Mouse (Mus musculus) Patski (cell line): Measurements from ENCODE around the gene Abo. TPM values are rescaled to one million over a fixed set of nuclear protein-coding genes. Genes with fewer than 3 reads are reported as not detected.
"Not testable (repeated sequence)": the region's sequence is repeated elsewhere in the genome, so short reads cannot be mapped to it uniquely, and the experiment has no call there.

Source experiments
- ATAC-seq: fragments of 100-300 bp; one replicate; pipeline ENCODE4 v1.8.0; 2021
- CTCF ChIA-PET: fragments of 350-600 bp; sonication (Branson Sonifier 250); formaldehyde crosslinking; loops from one replicate; lab custom pipeline; 2022; ENCODE audit warnings: inconsistent platforms; lab: Charles Lee
- POLR2A ChIA-PET: fragments of 350-600 bp; sonication (Branson Sonifier 250); formaldehyde crosslinking; loops from one replicate; lab custom pipeline; 2022; ENCODE audit warnings: antibody characterized with exemption, inconsistent platforms; lab: Charles Lee
- DNase-seq: peaks from one replicate; pipeline ENCODE4 v3.0.0-alpha.2; 2011; ENCODE audit warnings: low read depth, low spot score
- H3K27me3 ChIP-seq: fragments of 371-371 bp; one replicate; pipeline ENCODE4 v1.5.1; 2021
- CTCF ChIP-seq: fragments of 100-300 bp; IDR thresholded peaks from one replicate; pipeline ENCODE4 v1.5.1; 2021
- in situ Hi-C: fragments of 300-500 bp; cut with MboI; formaldehyde crosslinking; loops from 3 replicates; pipeline ENCODE4 v1.11.1; 2018; ENCODE audit warnings: low pct_unique_long_range_greater_than_20kb, mixed read lengths
- polyA plus RNA-seq: library from polyadenylated mRNA; unstranded; gene quantifications from one replicate; pipeline ENCODE4 v1.2.3, GENCODE M21; 2021

Gene Abo
- polyA plus RNA-seq, 1 experiment from 2014 or later: not detected

- no peak for DNase-seq
- no peak for ATAC-seq
- no peak for TF ChIP-seq CTCF
- ChIA-PET CTCF (interaction anchor here (0.9 to 4.0 kb wide), 11 partner anchors 11 to 330 kb away, joined by 3 to 22 read pairs (median 4); no protein-coding TSS in a partner anchor), POLR2A (no interaction called here)
- no peaks in the 10 kb centered on the region for H3K27me3 ChIP-seq
- in situ Hi-C loops: loop anchor here (25.0 kb wide), 1 partner anchor 470 kb away; the partner anchor contains the start of gene Sec16a
Measured at GRCm38 (mm10) chr2:26907109-26907508, 42.3 kb upstream of the Abo start.

GRCm38 (mm10) chr2:26906431-26906830 is 41.7 kb upstream of the Abo start:
- POLR2A ChIA-PET: no interaction called here

GRCm38 (mm10) chr2:26905936-26906335 is 41.2 kb upstream of the Abo start:
- POLR2A ChIA-PET: no interaction called here
- DNase-seq (no peak), ATAC-seq (no peak)
- in situ Hi-C loops: loop anchor here (25.0 kb wide), 1 partner anchor 469 kb away; the partner anchor contains the start of gene Sec16a
- TF ChIP-seq CTCF: no peak
- CTCF ChIA-PET: interaction anchor here (1.2 to 4.0 kb wide), 3 partner anchors 133 to 296 kb away, joined by 3 to 22 read pairs (median 4); no protein-coding TSS in a partner anchor
- H3K27me3 ChIP-seq: no peaks in the 10 kb centered on the region

More at GRCm38 (mm10) chr2:26906431-26906830, 41.7 kb upstream of the Abo start:
- H3K27me3 ChIP-seq: no peaks in the 10 kb centered on the region
- no peak for TF ChIP-seq CTCF
- ATAC-seq (no peak), DNase-seq (no peak)
- CTCF ChIA-PET: interaction anchor here (1.1 to 4.0 kb wide), 8 partner anchors 12 to 331 kb away, joined by 3 to 22 read pairs (median 4); no protein-coding TSS in a partner anchor
- in situ Hi-C loops: loop anchor here (25.0 kb wide), 1 partner anchor 469 kb away; the partner anchor contains the start of gene Sec16a

- no peak for TF ChIP-seq CTCF
- ATAC-seq (no peak), DNase-seq (no peak)
- CTCF ChIA-PET: interaction anchor here (1.2 to 2.4 kb wide), 3 partner anchors 14 to 256 kb away, joined by 3 to 11 read pairs (median 3); no protein-coding TSS in a partner anchor
- POLR2A ChIA-PET: interaction anchor here (2.0 kb wide), 1 partner anchor 9 kb away, joined by 10 read pairs; no protein-coding TSS in a partner anchor
- in situ Hi-C loops: loop anchor here (25.0 kb wide), 1 partner anchor 466 kb away; the partner anchor contains the start of gene Sec16a
- no peaks in the 10 kb centered on the region for H3K27me3 ChIP-seq
Measured at GRCm38 (mm10) chr2:26903311-26903710, 38.5 kb upstream of the Abo start.

GRCm38 (mm10) chr2:26902467-26903220 is 37.9 kb upstream of the Abo start, which contains the start of gene Surf6:
Surf6 (minus strand) TSS chr2:26902879.
- in situ Hi-C loops: loop anchor here (25.0 kb wide), 1 partner anchor 465 kb away; the partner anchor contains the start of gene Sec16a
- ChIA-PET CTCF (interaction anchor here (1.2 to 2.4 kb wide), 3 partner anchors 14 to 256 kb away, joined by 3 to 11 read pairs (median 3); no protein-coding TSS in a partner anchor), POLR2A (interaction anchor here (2.0 kb wide), 1 partner anchor 9 kb away, joined by 10 read pairs; no protein-coding TSS in a partner anchor)
- ATAC-seq (peak; percentile 84), DNase-seq (peak; percentile 87)
- H3K27me3 ChIP-seq: no peaks in the 10 kb centered on the region
- no peak for TF ChIP-seq CTCF

- CTCF ChIA-PET: interaction anchor here (2.4 kb wide), 1 partner anchor 255 kb away, joined by 11 read pairs; no protein-coding TSS in a partner anchor
- no peak for TF ChIP-seq CTCF
- no peaks in the 10 kb centered on the region for H3K27me3 ChIP-seq
- in situ Hi-C loops: loop anchor here (25.0 kb wide), 1 partner anchor 465 kb away; the partner anchor contains the start of gene Sec16a
- POLR2A ChIA-PET: interaction anchor here (2.0 kb wide), 1 partner anchor 10 kb away, joined by 10 read pairs; no protein-coding TSS in a partner anchor
- ATAC-seq (no peak), DNase-seq (no peak)
Measured at GRCm38 (mm10) chr2:26901834-26902400, 37.1 kb upstream of the Abo start.

- in situ Hi-C loops: loop anchor here (25.0 kb wide), 1 partner anchor 463 kb away; the partner anchor contains the start of gene Sec16a
- POLR2A ChIA-PET: no interaction called here
- ATAC-seq: no peak
- no peak for TF ChIP-seq CTCF
- no peak for DNase-seq
- CTCF ChIA-PET: interaction anchor here (3.2 kb wide), 1 partner anchor 254 kb away, joined by 13 read pairs; no protein-coding TSS in a partner anchor
- H3K27me3 ChIP-seq: no peaks in the 10 kb centered on the region
Measured at GRCm38 (mm10) chr2:26900731-26901130, 36.0 kb upstream of the Abo start.

GRCm38 (mm10) chr2:26895898-26896297 is 31.1 kb upstream of the Abo start:
- ATAC-seq (no peak), DNase-seq (no peak)
- POLR2A ChIA-PET: no interaction called here
- no peak for TF ChIP-seq CTCF
- CTCF ChIA-PET: interaction anchor here (1.3 kb wide), 1 partner anchor 48 kb away, joined by 3 read pairs; no protein-coding TSS in a partner anchor
- in situ Hi-C loops: loop anchor here (5.0 kb wide), 1 partner anchor 244 kb away; no protein-coding TSS in a partner anchor
- no peaks in the 10 kb centered on the region for H3K27me3 ChIP-seq

GRCm38 (mm10) chr2:26886170-26886569 is 21.4 kb upstream of the Abo start:
- in situ Hi-C loops, H3K27me3 ChIP-seq, DNase-seq, ATAC-seq, POLR2A ChIA-PET, CTCF ChIA-PET: not testable (repeated sequence)

GRCm38 (mm10) chr2:26885541-26885940 is 20.8 kb upstream of the Abo start:
- POLR2A ChIA-PET, in situ Hi-C loops, H3K27me3 ChIP-seq, CTCF ChIA-PET, DNase-seq, ATAC-seq: not testable (repeated sequence)
